Mouse (Mus musculus): ENCODE measurements around the gene Cip2a.

DNA sequence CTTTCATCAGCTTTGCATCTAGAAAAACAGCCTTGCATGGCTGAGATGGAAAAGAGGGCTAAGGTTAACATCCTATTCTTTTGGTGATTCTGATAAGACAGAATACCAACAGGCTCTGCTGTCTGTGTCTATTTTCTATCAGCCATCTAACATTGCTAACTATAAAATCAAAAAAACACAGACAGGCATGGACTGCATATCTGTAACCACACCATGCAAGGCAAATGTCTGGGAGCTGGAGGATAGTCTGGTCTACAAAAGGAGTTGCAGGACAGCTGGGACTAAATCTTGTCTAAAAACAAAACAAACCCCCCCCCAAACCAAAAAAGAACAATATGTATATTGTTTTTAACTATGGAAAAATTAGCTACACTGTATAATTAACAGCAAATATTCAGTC lies 14.0 kb upstream of the Cip2a start:
- TF ChIP-seq E2F4 (IDR thresholded peaks at IDR 0.05; ENCODE audit: insufficient read depth) (no peak), MYOG (IDR thresholded peaks at IDR 0.05; ENCODE audit: control insufficient read depth in 1 of 3, insufficient read depth in 1 of 3, insufficient read length in 2 of 3, low read depth in 2 of 3) (no peak), USF1 (IDR thresholded peaks at IDR 0.05; ENCODE audit: low read depth) (no peak), MAX (IDR thresholded peaks at IDR 0.05; ENCODE audit: low read depth) (no peak), CEBPB (IDR thresholded peaks at IDR 0.05; ENCODE audit: insufficient read depth, poor library complexity, severe bottlenecking) (no peak), POLR2A (IDR thresholded peaks at IDR 0.05; ENCODE audit: insufficient read length, low read depth) (no peak), TCF12 (IDR thresholded peaks at IDR 0.05; ENCODE audit: insufficient read depth, poor library complexity, severe bottlenecking) (no peak)

Measured in myocyte (in vitro differentiated cells).